Mouse (Mus musculus): ENCODE results near the gene Scamp1. TPM values are rescaled to one million over a fixed set of nuclear protein-coding genes. Genes with fewer than 3 reads are reported as not detected.

Gene Scamp1
- polyA plus RNA-seq, 1 experiment = 229 TPM

DNA sequence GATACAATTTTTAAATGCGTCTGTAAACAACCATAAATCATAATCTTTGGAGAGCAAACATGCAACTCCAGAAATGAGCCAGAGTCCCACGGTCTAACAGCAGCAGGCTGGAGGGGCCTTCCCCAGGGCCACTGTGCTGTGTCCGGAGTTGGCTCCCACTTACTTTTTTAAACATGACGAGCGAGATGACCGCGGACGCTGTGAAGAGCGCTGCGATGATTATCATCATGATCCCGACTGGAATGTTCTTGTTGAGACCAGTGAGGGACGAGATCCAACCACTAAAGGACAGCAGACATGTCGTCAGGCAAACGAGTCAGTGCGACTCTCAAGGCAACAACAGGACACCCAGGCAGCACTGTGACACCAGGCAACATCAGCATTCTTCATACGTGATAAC lies 77.7 kb downstream of the Scamp1 start:
- Histone ChIP-seq H3K4me3 (ENCODE audit: control insufficient read depth, low read depth, low read length) (no peak overlapping the region), H3K27me3 (ENCODE audit: control insufficient read depth, insufficient read depth, low read length) (no peaks in the 10 kb centered on the region), H3K36me3 (ENCODE audit: control insufficient read depth, insufficient read depth, low read length) (no peaks in the 10 kb centered on the region; the same call in 1 of the 2 replicates), H3K27ac (ENCODE audit: control insufficient read depth, insufficient read depth, low read depth, low read length) (no peak overlapping the region), H3K4me1 (ENCODE audit: control insufficient read depth, insufficient read depth, low read length) (no peaks in the 10 kb centered on the region; the same call in 1 of the 2 replicates)
- TF ChIP-seq CTCF (IDR thresholded peaks at IDR 0.05; ENCODE audit: control insufficient read depth, insufficient read depth, insufficient replicate concordance, low read depth, low read length) (no peak), POLR2A (IDR thresholded peaks at IDR 0.05; ENCODE audit: control insufficient read depth, low read depth, low read length) (no peak)

DNA sequence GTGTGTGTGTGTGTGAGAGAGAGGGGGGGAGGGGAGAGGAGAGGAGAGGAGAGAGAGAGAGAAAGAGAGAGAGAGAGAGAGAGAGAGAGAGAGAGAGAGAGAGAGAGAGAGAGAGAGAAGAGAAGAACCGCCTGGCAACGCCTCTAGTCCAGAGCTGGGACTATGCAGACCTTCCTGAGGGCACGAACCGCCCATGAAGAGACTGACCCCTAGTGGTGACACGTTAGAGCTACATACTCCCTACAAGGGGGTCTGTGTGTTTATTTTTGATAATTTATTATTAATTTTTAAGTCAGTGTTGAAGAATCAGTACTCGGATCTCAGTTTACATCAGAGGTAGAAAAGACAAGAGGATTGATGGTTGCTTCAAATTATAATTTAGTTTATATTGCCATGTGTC lies 80.4 kb downstream of the Scamp1 start:
- Histone ChIP-seq H3K4me3 (ENCODE audit: control insufficient read depth, low read depth, low read length) (no peak overlapping the region), H3K4me1 (ENCODE audit: control insufficient read depth, insufficient read depth, low read length) (no peaks in the 10 kb centered on the region; the same call in 1 of the 2 replicates), H3K36me3 (ENCODE audit: control insufficient read depth, insufficient read depth, low read length) (no peaks in the 10 kb centered on the region; the same call in 1 of the 2 replicates), H3K27me3 (ENCODE audit: control insufficient read depth, insufficient read depth, low read length) (no peaks in the 10 kb centered on the region), H3K27ac (ENCODE audit: control insufficient read depth, insufficient read depth, low read depth, low read length) (no peak overlapping the region)
- peak; percentile 58; the same call in 1 of the 2 replicates for TF ChIP-seq CTCF (IDR thresholded peaks at IDR 0.05; ENCODE audit: control insufficient read depth, insufficient read depth, insufficient replicate concordance, low read depth, low read length)
- TF ChIP-seq POLR2A (IDR thresholded peaks at IDR 0.05; ENCODE audit: control insufficient read depth, low read depth, low read length) = no peak

DNA sequence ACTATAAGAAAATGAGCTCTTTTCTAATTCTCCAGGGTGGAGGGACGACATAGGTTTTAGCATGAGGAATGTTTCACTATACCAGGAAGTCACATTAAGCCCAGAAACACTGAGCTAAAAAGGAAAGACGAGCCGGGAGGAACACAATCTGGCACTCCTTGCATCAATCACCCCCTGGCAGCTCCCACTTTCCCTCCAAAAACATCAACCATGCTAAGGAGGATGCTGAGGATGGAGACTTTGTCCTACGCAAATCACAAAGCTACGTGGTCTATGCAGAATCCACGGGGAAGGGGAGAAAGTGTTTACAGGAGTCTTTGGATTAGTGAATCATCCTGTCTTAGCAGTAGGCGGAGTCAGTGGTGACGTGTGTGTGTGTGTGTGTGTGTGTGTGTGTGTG lies 85.8 kb downstream of the Scamp1 start:
- no peaks in the 10 kb centered on the region for H3K36me3 ChIP-seq (ENCODE audit: control insufficient read depth, insufficient read depth, low read length)
- TF ChIP-seq CTCF (IDR thresholded peaks at IDR 0.05; ENCODE audit: control insufficient read depth, insufficient read depth, insufficient replicate concordance, low read depth, low read length) = no peak
- TF ChIP-seq POLR2A (IDR thresholded peaks at IDR 0.05; ENCODE audit: control insufficient read depth, low read depth, low read length) = no peak
- no peaks in the 10 kb centered on the region for H3K4me1 ChIP-seq (ENCODE audit: control insufficient read depth, insufficient read depth, low read length)
- H3K27ac ChIP-seq (ENCODE audit: control insufficient read depth, insufficient read depth, low read depth, low read length) = no peak overlapping the region
- no peaks in the 10 kb centered on the region for H3K27me3 ChIP-seq (ENCODE audit: control insufficient read depth, insufficient read depth, low read length)
- H3K4me3 ChIP-seq (ENCODE audit: control insufficient read depth, low read depth, low read length) = no peak overlapping the region

DNA sequence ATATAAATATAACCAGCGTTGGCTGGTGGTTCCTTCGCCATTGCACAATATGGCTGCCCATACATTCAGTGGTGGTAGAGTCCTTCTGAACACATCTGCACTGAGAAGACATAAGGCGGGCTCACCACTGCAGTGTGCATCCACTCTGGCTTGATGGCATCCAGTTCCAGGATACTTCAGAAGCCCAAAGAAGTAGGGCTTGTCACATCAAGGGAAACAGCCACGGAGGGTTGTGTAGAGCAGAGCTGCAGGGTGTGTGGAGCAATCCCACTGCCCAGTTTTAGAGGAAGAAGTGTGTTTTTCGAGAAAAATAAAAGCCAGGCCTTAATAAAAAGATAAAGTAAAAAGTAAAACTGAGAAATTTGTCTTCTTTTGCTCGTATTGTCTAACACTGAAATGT lies 87.0 kb downstream of the Scamp1 start:
- no peak overlapping the region for H3K27ac ChIP-seq (ENCODE audit: control insufficient read depth, insufficient read depth, low read depth, low read length)
- H3K4me1 ChIP-seq (ENCODE audit: control insufficient read depth, insufficient read depth, low read length) = no peaks in the 10 kb centered on the region
- H3K27me3 ChIP-seq (ENCODE audit: control insufficient read depth, insufficient read depth, low read length) = no peaks in the 10 kb centered on the region
- TF ChIP-seq POLR2A (IDR thresholded peaks at IDR 0.05; ENCODE audit: control insufficient read depth, low read depth, low read length) (no peak), CTCF (IDR thresholded peaks at IDR 0.05; ENCODE audit: control insufficient read depth, insufficient read depth, insufficient replicate concordance, low read depth, low read length) (no peak)
- no peaks in the 10 kb centered on the region for H3K36me3 ChIP-seq (ENCODE audit: control insufficient read depth, insufficient read depth, low read length)
- H3K4me3 ChIP-seq (ENCODE audit: control insufficient read depth, low read depth, low read length) = no peak overlapping the region

DNA sequence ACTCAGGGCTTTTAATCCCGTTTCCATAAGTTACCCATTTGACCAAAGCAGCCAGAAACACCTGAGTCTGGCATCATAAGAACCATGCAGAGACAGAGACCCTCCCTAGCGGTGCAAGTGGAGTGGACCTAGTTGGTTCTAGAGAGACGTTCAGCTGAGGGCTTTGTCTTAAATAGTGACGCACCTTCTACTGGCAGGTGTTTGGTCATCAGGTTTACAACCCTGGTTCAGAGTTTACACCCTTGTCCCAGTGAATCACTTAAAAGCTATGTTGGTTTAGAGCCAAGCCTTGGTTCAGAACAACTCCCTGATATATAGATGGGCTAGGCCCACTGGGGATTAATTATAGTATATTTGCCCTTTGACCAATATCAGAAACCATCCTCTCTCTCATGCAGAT lies 92.4 kb downstream of the Scamp1 start:
- H3K36me3 ChIP-seq (ENCODE audit: control insufficient read depth, insufficient read depth, low read length) = no peaks in the 10 kb centered on the region
- no peak overlapping the region for H3K4me3 ChIP-seq (ENCODE audit: control insufficient read depth, low read depth, low read length)
- H3K27me3 ChIP-seq (ENCODE audit: control insufficient read depth, insufficient read depth, low read length) = no peaks in the 10 kb centered on the region
- no peaks in the 10 kb centered on the region for H3K4me1 ChIP-seq (ENCODE audit: control insufficient read depth, insufficient read depth, low read length)
- no peak overlapping the region for H3K27ac ChIP-seq (ENCODE audit: control insufficient read depth, insufficient read depth, low read depth, low read length)
- TF ChIP-seq POLR2A (IDR thresholded peaks at IDR 0.05; ENCODE audit: control insufficient read depth, low read depth, low read length) = no peak

DNA sequence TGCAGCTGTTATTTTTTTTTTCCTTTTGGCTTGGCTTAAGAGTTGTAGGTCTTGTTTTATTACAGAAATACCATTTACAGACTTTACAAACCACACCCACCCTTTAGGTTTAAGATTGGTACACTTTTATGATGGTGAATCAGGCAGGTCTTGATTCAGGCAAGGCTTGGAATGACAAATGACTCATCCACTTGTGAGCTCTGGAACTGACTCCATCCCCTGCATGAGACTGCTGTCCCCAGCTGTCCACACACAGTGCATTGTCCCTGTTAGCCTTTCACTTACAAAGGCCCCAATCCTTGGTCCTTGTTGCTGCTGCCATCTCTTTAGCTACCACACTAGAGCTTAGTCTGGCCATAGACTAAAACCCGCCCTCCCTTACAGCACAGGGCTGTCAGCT lies 95.3 kb downstream of the Scamp1 start:
- no peak overlapping the region for H3K4me3 ChIP-seq (ENCODE audit: control insufficient read depth, low read depth, low read length)
- no peaks in the 10 kb centered on the region; the same call in 1 of the 2 replicates for H3K4me1 ChIP-seq (ENCODE audit: control insufficient read depth, insufficient read depth, low read length)
- H3K36me3 ChIP-seq (ENCODE audit: control insufficient read depth, insufficient read depth, low read length) = no peaks in the 10 kb centered on the region
- H3K27ac ChIP-seq (ENCODE audit: control insufficient read depth, insufficient read depth, low read depth, low read length) = no peak overlapping the region
- H3K27me3 ChIP-seq (ENCODE audit: control insufficient read depth, insufficient read depth, low read length) = no peaks in the 10 kb centered on the region
- no peak for TF ChIP-seq POLR2A (IDR thresholded peaks at IDR 0.05; ENCODE audit: control insufficient read depth, low read depth, low read length)
- TF ChIP-seq CTCF (IDR thresholded peaks at IDR 0.05; ENCODE audit: control insufficient read depth, insufficient read depth, insufficient replicate concordance, low read depth, low read length) = no peak

DNA sequence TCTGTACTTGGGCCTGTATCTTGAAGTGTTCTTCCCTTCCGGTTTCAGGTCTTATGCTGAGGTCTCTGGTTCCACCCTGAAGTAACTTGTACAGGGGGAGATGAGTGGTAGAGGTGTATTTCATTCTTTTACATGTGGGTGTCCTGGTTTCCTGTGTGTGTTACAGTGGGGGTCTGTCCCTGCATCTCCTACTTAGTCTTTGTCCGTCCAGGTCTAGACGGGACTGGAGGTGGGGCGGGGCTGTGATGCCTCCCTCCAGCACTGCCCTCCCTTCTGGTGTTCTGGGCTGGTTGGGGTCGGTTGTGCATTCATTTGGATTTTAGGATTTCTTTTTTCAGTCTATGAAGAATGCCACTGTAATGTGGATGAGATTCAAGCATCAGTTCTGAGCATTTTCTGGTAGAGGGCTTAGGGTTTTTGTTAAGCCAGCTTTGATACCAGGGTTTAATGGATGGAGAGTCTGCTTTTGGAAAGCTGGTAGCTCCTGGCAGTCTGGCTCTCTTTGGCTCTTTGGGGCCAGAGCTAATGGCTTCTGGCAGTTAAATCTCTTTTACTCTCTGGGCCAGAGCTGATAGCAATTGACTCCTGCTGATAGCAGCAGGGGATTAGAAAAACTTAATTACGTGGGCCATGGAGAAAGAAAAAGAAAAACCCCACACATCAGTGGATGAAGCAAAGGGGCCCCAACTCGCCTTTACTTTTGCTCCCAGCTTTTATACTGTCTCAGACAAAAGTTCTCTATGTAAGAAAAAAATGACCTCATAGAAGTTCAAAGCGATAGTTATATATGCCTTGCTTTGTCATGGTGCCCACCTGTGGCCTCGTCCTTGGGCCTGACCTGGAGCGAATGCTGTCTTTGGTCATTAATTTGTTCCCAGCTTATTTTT lies 97.2 kb downstream of the Scamp1 start:
- H3K36me3 ChIP-seq (ENCODE audit: control insufficient read depth, insufficient read depth, low read length) = no peaks in the 10 kb centered on the region
- H3K27ac ChIP-seq (ENCODE audit: control insufficient read depth, insufficient read depth, low read depth, low read length) = no peak overlapping the region
- no peaks in the 10 kb centered on the region for H3K27me3 ChIP-seq (ENCODE audit: control insufficient read depth, insufficient read depth, low read length)
- no peaks in the 10 kb centered on the region; the same call in 1 of the 2 replicates for H3K4me1 ChIP-seq (ENCODE audit: control insufficient read depth, insufficient read depth, low read length)
- H3K4me3 ChIP-seq (ENCODE audit: control insufficient read depth, low read depth, low read length) = no peak overlapping the region
- no peak for TF ChIP-seq POLR2A (IDR thresholded peaks at IDR 0.05; ENCODE audit: control insufficient read depth, low read depth, low read length)
- no peak for TF ChIP-seq CTCF (IDR thresholded peaks at IDR 0.05; ENCODE audit: control insufficient read depth, insufficient read depth, insufficient replicate concordance, low read depth, low read length)
